Mouse (Mus musculus) kidney, embryonic 14.5 days (tissue): ENCODE data around the gene Icmt. TPM values are rescaled to one million over a fixed set of nuclear protein-coding genes. Genes with fewer than 3 reads are reported as not detected.
A peak's percentile ranks its signal among the peaks of the same experiment; 100 is the strongest.

Source experiments
- ATAC-seq: fragments of 200-750 bp; cut with Nextera tagmentation; 2 replicates; pipeline ENCODE4 v1.8.0; 2017; ENCODE audit warnings: moderate number of reproducible peaks, mild to moderate bottlenecking, moderate TSS enrichment, moderate library complexity; ENCODE audit not compliant: low FRiP score, low TSS enrichment
- H3K27ac ChIP-seq: fragments of 300-500 bp; sonication (generic); 2 replicates; pipeline ENCODE4 v1.5.1; 2014; ENCODE audit warnings: low read depth, mild to moderate bottlenecking, low read length, moderate library complexity, mixed read lengths
- H3K27me3 ChIP-seq: fragments of 300-500 bp; sonication (generic); 2 replicates; pipeline ENCODE4 v1.6.1; 2014; ENCODE audit warnings: mild to moderate bottlenecking, low read length; ENCODE audit not compliant: control insufficient read depth, insufficient read depth
- H3K36me3 ChIP-seq: fragments of 300-500 bp; sonication (generic); 2 replicates; pipeline ENCODE4 v1.6.1; 2014; ENCODE audit warnings: low read length, mixed read lengths; ENCODE audit not compliant: control insufficient read depth, insufficient read depth
- H3K4me1 ChIP-seq: fragments of 300-500 bp; sonication (generic); 2 replicates; pipeline ENCODE4 v1.6.1; 2014; ENCODE audit warnings: low read length, mixed read lengths; ENCODE audit not compliant: control insufficient read depth, insufficient read depth
- H3K4me2 ChIP-seq: fragments of 300-500 bp; sonication (generic); replicated peaks from 2 replicates; pipeline ENCODE4 v1.6.1; 2014; ENCODE audit warnings: low read depth, mild to moderate bottlenecking, low read length
- H3K4me3 ChIP-seq: fragments of 300-500 bp; sonication (generic); 2 replicates; pipeline ENCODE4 v1.5.1; 2014; ENCODE audit warnings: mild to moderate bottlenecking, low read length
- H3K9ac ChIP-seq: fragments of 300-500 bp; sonication (generic); 2 replicates; pipeline ENCODE4 v1.6.1; 2014; ENCODE audit warnings: low read depth, mild to moderate bottlenecking, low read length, moderate library complexity
- H3K9me3 ChIP-seq: fragments of 300-500 bp; sonication (generic); 2 replicates; pipeline ENCODE4 v1.6.1; 2016; ENCODE audit warnings: low read length; ENCODE audit not compliant: control insufficient read depth
- whole genome bisulfite sequencing: fragments of 180-500 bp; shearing (Covaris S2); extraction: QIAGEN DNeasy Blood & Tissue Kit; methylation state at CpG from one replicate; pipeline ENCODE4 v1.1.7; 2014; 5-methylcytosine and 5-hydroxymethylcytosine counted together
- polyA plus RNA-seq: library from polyadenylated mRNA; unstranded; fragments of >200 nt; fragmentation: Nextera tagmentation; extraction: Ambion mirVana; gene quantifications from 2 replicates; pipeline ENCODE4 v1.2.1, GENCODE M21; 2014

Gene Icmt
- polyA plus RNA-seq, 1 experiment from 2014 or later = 28.1 TPM

- H3K36me3 ChIP-seq = peaks cover 55% of the 10 kb centered on the region
- no peak for ATAC-seq
- WGBS = 91% methylated on average over 6 of the region's 6 CpGs
These were observed 7.7 kb downstream of the Icmt start for GRCm38 (mm10) chr4:152304685-152305084.

GRCm38 (mm10) chr4:152305991-152306390, 9.0 kb downstream of the Icmt start:
- Histone ChIP-seq H3K27me3 (peaks cover under 1% of the 10 kb centered on the region; the same call in 1 of the 2 replicates), H3K9me3 (no peaks in the 10 kb centered on the region), H3K36me3 (peaks cover 44% of the 10 kb centered on the region), H3K4me3 (no peak overlapping the region), H3K4me2 (no peak overlapping the region), H3K27ac (no peak overlapping the region), H3K9ac (no peak overlapping the region), H3K4me1 (0 out of 2 replicates have a peak, but pooled peaks cover under 1% of the 10 kb centered on the region)
- ATAC-seq = no peak
- WGBS = 70% methylated on average over 6 of the region's 6 CpGs

More at GRCm38 (mm10) chr4:152304685-152305084, 7.7 kb downstream of the Icmt start:
- H3K9me3 ChIP-seq = no peaks in the 10 kb centered on the region
- H3K27ac ChIP-seq = no peak overlapping the region
- H3K4me3 ChIP-seq = no peak overlapping the region
- no peak overlapping the region for H3K4me2 ChIP-seq
- no peak overlapping the region for H3K9ac ChIP-seq
- no peaks in the 10 kb centered on the region for H3K27me3 ChIP-seq
- H3K4me1 ChIP-seq = 0 out of 2 replicates have a peak, but pooled peaks cover 7% of the 10 kb centered on the region

- no peak for ATAC-seq
- H3K4me3 ChIP-seq = no peak overlapping the region
- peaks cover 6% of the 10 kb centered on the region; the same call in 1 of the 2 replicates for H3K4me1 ChIP-seq
- H3K27me3 ChIP-seq = peaks cover 16% of the 10 kb centered on the region
- H3K9ac ChIP-seq = no peak overlapping the region
- H3K4me2 ChIP-seq = no peak overlapping the region
- H3K36me3 ChIP-seq = peaks cover 35% of the 10 kb centered on the region
- 86% methylated on average over 9 of the region's 9 CpGs for WGBS
- no peaks in the 10 kb centered on the region for H3K9me3 ChIP-seq
- H3K27ac ChIP-seq = no peak overlapping the region
These were observed 10.5 kb downstream of the Icmt start for GRCm38 (mm10) chr4:152307542-152307941.

- Histone ChIP-seq H3K9ac (no peak overlapping the region), H3K27me3 (peaks cover 62% of the 10 kb centered on the region), H3K4me2 (peak overlapping the region; percentile 74), H3K9me3 (no peaks in the 10 kb centered on the region), H3K36me3 (peaks cover 8% of the 10 kb centered on the region; the same call in 1 of the 2 replicates), H3K27ac (no peak overlapping the region), H3K4me1 (peaks cover 31% of the 10 kb centered on the region), H3K4me3 (peak overlapping the region; percentile 17)
- peak; percentile 21; the same call in 1 of the 2 replicates for ATAC-seq
- WGBS = 3% methylated on average over 14 of the region's 14 CpGs
These were observed 15.2 kb downstream of the Icmt start for GRCm38 (mm10) chr4:152312186-152312585.

- peaks cover 8% of the 10 kb centered on the region; the same call in 1 of the 2 replicates for H3K36me3 ChIP-seq
- no peak overlapping the region for H3K9ac ChIP-seq
- H3K9me3 ChIP-seq = no peaks in the 10 kb centered on the region
- peak; percentile 26; the same call in 1 of the 2 replicates for ATAC-seq
- H3K27ac ChIP-seq = no peak overlapping the region
- H3K4me2 ChIP-seq = peak overlapping the region; percentile 74
- H3K4me3 ChIP-seq = peak overlapping the region; percentile 36
- H3K27me3 ChIP-seq = peaks cover 65% of the 10 kb centered on the region
- WGBS = under 1% methylated on average over 29 of the region's 29 CpGs
- H3K4me1 ChIP-seq = peaks cover 34% of the 10 kb centered on the region
These were observed 16.2 kb downstream of the Icmt start for GRCm38 (mm10) chr4:152313211-152313632.

GRCm38 (mm10) chr4:152313934-152314333, 16.9 kb downstream of the Icmt start:
- H3K4me1 ChIP-seq = peaks cover 41% of the 10 kb centered on the region
- no peaks in the 10 kb centered on the region for H3K9me3 ChIP-seq
- H3K4me3 ChIP-seq = peak overlapping the region; percentile 36; the same call in 1 of the 2 replicates
- H3K4me2 ChIP-seq = peak overlapping the region; percentile 74
- no peak overlapping the region for H3K9ac ChIP-seq
- peaks cover 67% of the 10 kb centered on the region for H3K27me3 ChIP-seq
- no peak overlapping the region for H3K27ac ChIP-seq
- no peak for ATAC-seq
- H3K36me3 ChIP-seq = peaks cover 2% of the 10 kb centered on the region; the same call in 1 of the 2 replicates

GRCm38 (mm10) chr4:152315498-152316213, 18.6 kb downstream of the Icmt start:
- H3K4me1 ChIP-seq = peaks cover 42% of the 10 kb centered on the region
- H3K27ac ChIP-seq = no peak overlapping the region
- peak overlapping the region; percentile 38 for H3K4me3 ChIP-seq
- H3K36me3 ChIP-seq = no peaks in the 10 kb centered on the region
- no peak for ATAC-seq
- peaks cover 67% of the 10 kb centered on the region for H3K27me3 ChIP-seq
- 1% methylated on average over 43 of the region's 43 CpGs for WGBS
- H3K9me3 ChIP-seq = no peaks in the 10 kb centered on the region
- H3K9ac ChIP-seq = peak overlapping the region; percentile 8; the same call in 1 of the 2 replicates
- H3K4me2 ChIP-seq = peak overlapping the region; percentile 48

- Histone ChIP-seq H3K4me2 (no peak overlapping the region), H3K36me3 (no peaks in the 10 kb centered on the region), H3K9me3 (no peaks in the 10 kb centered on the region), H3K27ac (no peak overlapping the region), H3K4me3 (no peak overlapping the region), H3K27me3 (peaks cover 50% of the 10 kb centered on the region), H3K9ac (no peak overlapping the region), H3K4me1 (peaks cover 36% of the 10 kb centered on the region)
- ATAC-seq = no peak
- 92% methylated on average over 6 of the region's 6 CpGs for WGBS
These were observed 20.6 kb downstream of the Icmt start for GRCm38 (mm10) chr4:152317631-152318033.
